Mouse (Mus musculus): ENCODE measurements around the gene Lyg2.

DNA sequence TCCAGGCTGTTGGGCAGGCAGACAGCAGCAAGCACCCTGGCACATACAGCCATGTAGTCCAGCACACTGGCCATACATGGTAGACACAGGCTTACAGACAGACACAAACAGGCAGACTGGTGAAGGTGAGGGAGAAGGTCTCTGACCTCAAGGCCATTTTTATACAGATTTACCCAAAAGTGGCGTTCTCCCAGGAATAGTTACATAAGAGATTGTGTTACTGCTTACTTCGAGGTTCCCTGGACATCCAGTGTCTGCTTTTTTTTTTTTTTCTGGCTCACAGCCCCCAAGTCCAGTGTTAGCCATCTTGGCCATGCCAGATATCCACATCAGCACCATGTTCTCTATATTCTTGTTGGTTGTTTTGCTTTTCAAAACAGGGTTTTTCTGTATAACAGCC is 42.2 kb upstream of the Lyg2 start:
- no peak for TF ChIP-seq CTCF (IDR thresholded peaks at IDR 0.05; ENCODE audit: low read depth, low read length)
- TF ChIP-seq EP300 (IDR thresholded peaks at IDR 0.05; ENCODE audit: insufficient read depth, low read depth, low read length) = no peak
- TF ChIP-seq POLR2A (IDR thresholded peaks at IDR 0.05; ENCODE audit: insufficient read depth, low read length) = no peak
